Mouse (Mus musculus) erythroblast, embryonic 14.5 days (primary cell): ENCODE results near the gene Arhgdia.

Source experiments
- GATA1 ChIP-seq: IDR thresholded peaks from 2 replicates; pipeline ENCODE4 v1.6.1; 2012; ENCODE audit warnings: low read length, inconsistent platforms, mixed read lengths
- TAL1 ChIP-seq: IDR thresholded peaks from 3 replicates; pipeline ENCODE4 v1.6.1; 2012; ENCODE audit warnings: low read length, inconsistent platforms, mixed read lengths

- TF ChIP-seq GATA1 (no peak), TAL1 (no peak)
Observed at GRCm38 (mm10) chr11:120622805-120623204, 41.4 kb upstream of the Arhgdia start.
